In the genomic region with DNA sequence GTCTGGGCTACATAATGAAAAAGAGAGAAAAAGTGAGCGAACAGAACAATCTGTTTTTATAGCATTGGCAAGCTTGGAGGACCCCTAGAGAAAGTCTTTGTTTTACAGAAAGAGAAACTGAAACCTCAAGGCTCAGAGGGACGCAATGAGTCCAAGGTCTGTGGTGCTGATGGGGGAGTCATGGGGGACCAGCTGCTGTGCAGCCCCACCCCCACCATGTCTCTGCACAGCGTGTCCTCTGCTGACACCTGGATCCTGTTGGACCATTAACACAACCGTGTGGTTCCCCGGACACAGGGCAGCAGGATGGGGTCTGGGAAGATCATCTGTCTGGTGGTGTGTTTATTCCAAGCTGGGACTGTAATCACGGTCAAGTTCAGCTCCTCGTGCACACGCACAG, we compare ENCODE assay signal across 17 mouse cellular contexts.
DNase-seq lines count a peak whose midpoint lies in the region; ATAC-seq and TF ChIP-seq lines count a peak whose summit lies in the region.
"Had no signal": no experiment of that assay in that cellular context is flagged by ENCODE, and none has a peak within 500 bp of the region (broad histone marks: within the 10 kb centered on the region; RNA-seq: fewer than 3 reads in every experiment).

No protein-coding gene starts in this region.

- H3K27me3 ChIP-seq in embryonic facial prominence, embryonic 14.5 days (replicated peaks; ENCODE audit: control insufficient read depth, insufficient read depth, low read length): no peaks in the 10 kb centered on the region
- no peaks in the 10 kb centered on the region for H3K27me3 ChIP-seq in embryonic facial prominence, embryonic 10.5 days (replicated peaks; ENCODE audit: low read depth, poor library complexity, severe bottlenecking)
- H3K27me3 ChIP-seq in lung, embryonic 14.5 days (ENCODE audit: insufficient read depth, low read length): no peaks in the 10 kb centered on the region
- H3K27me3 ChIP-seq in limb, embryonic 13.5 days: no peaks in the 10 kb centered on the region
- H3K27me3 ChIP-seq: forebrain, embryonic 13.5 days; hindbrain, embryonic 15.5 days; midbrain, embryonic 15.5 days; Patski had no signal

- 0 out of 2 replicates have a peak, but pooled peaks have one; percentile 48 for ATAC-seq in embryonic facial prominence, embryonic 14.5 days (ENCODE audit: low read depth)
- peak; percentile 15; the same call in 1 of the 2 replicates for ATAC-seq in lung, embryonic 14.5 days (ENCODE audit: insufficient read depth)
- ATAC-seq in limb, embryonic 13.5 days (ENCODE audit: low FRiP score, low read depth): peak; percentile 65; the same call in 1 of the 2 replicates
- no peak for ATAC-seq in CD4-positive, CD25-positive, alpha-beta regulatory T cell, adult 4 months
- ATAC-seq in activated CD4-positive, CD25-positive, alpha-beta regulatory T cell, adult 4 months: no peak
- ATAC-seq: forebrain, embryonic 13.5 days; liver, embryonic 12.5 days; midbrain, embryonic 15.5 days; Patski had no signal

- peaks cover 11% of the 10 kb centered on the region for H3K4me1 ChIP-seq in embryonic facial prominence, embryonic 14.5 days (ENCODE audit: control insufficient read depth, insufficient read depth, low read length)
- peaks cover 44% of the 10 kb centered on the region for H3K4me1 ChIP-seq in embryonic facial prominence, embryonic 10.5 days
- peaks cover 12% of the 10 kb centered on the region; the same call in 1 of the 2 replicates for H3K4me1 ChIP-seq in lung, embryonic 14.5 days (ENCODE audit: insufficient read depth)
- H3K4me1 ChIP-seq in limb, embryonic 13.5 days: peaks cover 50% of the 10 kb centered on the region
- H3K4me1 ChIP-seq: forebrain, embryonic 13.5 days; midbrain, embryonic 15.5 days had no signal

- TF ChIP-seq CTCF in lung, embryonic 14.5 days (IDR thresholded peaks at IDR 0.05; ENCODE audit: low read depth): no peak

- H3K27ac ChIP-seq in embryonic facial prominence, embryonic 14.5 days (replicated peaks; ENCODE audit: low read depth, low read length): no peak overlapping the region
- H3K27ac ChIP-seq in embryonic facial prominence, embryonic 10.5 days (replicated peaks): no peak overlapping the region
- H3K27ac ChIP-seq in lung, embryonic 14.5 days (ENCODE audit: low read depth): no peak overlapping the region
- no peak overlapping the region for H3K27ac ChIP-seq in limb, embryonic 13.5 days
- H3K27ac ChIP-seq: forebrain, embryonic 13.5 days; hindbrain, embryonic 15.5 days; liver, embryonic 12.5 days; midbrain, embryonic 15.5 days had no signal

- WGBS in embryonic facial prominence, embryonic 14.5 days: 52% methylated on average over 8 of the region's 8 CpGs
- 78% methylated on average over 8 of the region's 8 CpGs for WGBS in embryonic facial prominence, embryonic 10.5 days
- 38% methylated on average over 8 of the region's 8 CpGs for WGBS in lung, embryonic 14.5 days
- 51% methylated on average over 8 of the region's 8 CpGs for WGBS in limb, embryonic 13.5 days

- H3K9me3 ChIP-seq in embryonic facial prominence, embryonic 14.5 days (ENCODE audit: control insufficient read depth, low read length): peaks cover 6% of the 10 kb centered on the region
- peaks cover 10% of the 10 kb centered on the region for H3K9me3 ChIP-seq in embryonic facial prominence, embryonic 10.5 days
- H3K9me3 ChIP-seq in lung, embryonic 14.5 days (ENCODE audit: low read depth, low read length): peaks cover 7% of the 10 kb centered on the region; the same call in 1 of the 2 replicates
- H3K9me3 ChIP-seq in limb, embryonic 13.5 days: peaks cover 11% of the 10 kb centered on the region; the same call in 1 of the 2 replicates

- H3K36me3 ChIP-seq in embryonic facial prominence, embryonic 14.5 days (ENCODE audit: control insufficient read depth, insufficient read depth, low read length): no peaks in the 10 kb centered on the region
- H3K36me3 ChIP-seq in embryonic facial prominence, embryonic 10.5 days (replicated peaks): peaks cover 17% of the 10 kb centered on the region
- H3K36me3 ChIP-seq in lung, embryonic 14.5 days (ENCODE audit: insufficient read depth): 0 out of 2 replicates have a peak, but pooled peaks cover 3% of the 10 kb centered on the region
- 0 out of 2 replicates have a peak, but pooled peaks cover 4% of the 10 kb centered on the region for H3K36me3 ChIP-seq in limb, embryonic 13.5 days
- H3K36me3 ChIP-seq: hindbrain, embryonic 15.5 days; liver, embryonic 12.5 days; midbrain, embryonic 15.5 days had no signal

- no peak overlapping the region for H3K9ac ChIP-seq in embryonic facial prominence, embryonic 14.5 days (ENCODE audit: low read depth, low read length)
- H3K9ac ChIP-seq in lung, embryonic 14.5 days: no peak overlapping the region
- H3K9ac ChIP-seq in limb, embryonic 13.5 days: no peak overlapping the region
- H3K9ac ChIP-seq: forebrain, embryonic 13.5 days; hindbrain, embryonic 15.5 days; liver, embryonic 12.5 days; midbrain, embryonic 15.5 days had no signal

- no peak overlapping the region for H3K4me2 ChIP-seq in embryonic facial prominence, embryonic 14.5 days (ENCODE audit: low read depth, low read length)
- H3K4me2 ChIP-seq in lung, embryonic 14.5 days: no peak overlapping the region; the same call in 1 of the 2 replicates
- H3K4me2 ChIP-seq in limb, embryonic 13.5 days (replicated peaks): no peak overlapping the region; the same call in 1 of the 2 replicates
- H3K4me2 ChIP-seq: forebrain, embryonic 13.5 days; hindbrain, embryonic 15.5 days; liver, embryonic 12.5 days; midbrain, embryonic 15.5 days had no signal

- no peak for DNase-seq in embryonic facial prominence, embryonic 14.5 days (ENCODE audit: low spot score)
- no peak for DNase-seq in embryonic facial prominence, embryonic 10.5 days (ENCODE audit: low spot score)
- no peak for DNase-seq in lung, embryonic 14.5 days
- no peak for DNase-seq in lung, adult 18-20 months
- peak; percentile 65 for DNase-seq in testis, postnatal 10 days (ENCODE audit: low spot score)
- DNase-seq: cerebellum, adult 18-20 months; heart, adult 18-20 months; kidney, postnatal 14 days; layer of hippocampus, adult 9-11 months had no signal

- H3K4me3 ChIP-seq in embryonic facial prominence, embryonic 14.5 days (ENCODE audit: low read depth, low read length): no peak overlapping the region
- H3K4me3 ChIP-seq in embryonic facial prominence, embryonic 10.5 days: no peak overlapping the region
- no peak overlapping the region for H3K4me3 ChIP-seq in lung, embryonic 14.5 days (ENCODE audit: low read depth, low read length)
- no peak overlapping the region for H3K4me3 ChIP-seq in limb, embryonic 13.5 days
- H3K4me3 ChIP-seq: forebrain, embryonic 13.5 days; hindbrain, embryonic 15.5 days; liver, embryonic 12.5 days; midbrain, embryonic 15.5 days had no signal

Comparison
In these comparisons a context has a peak if more than half of its experiments do, and no peak if none do; other contexts are left out.
1. ATAC-seq: peak in embryonic facial prominence, embryonic 14.5 days (single experiment), lung, embryonic 14.5 days (single experiment) and limb, embryonic 13.5 days (single experiment); none in CD4-positive, CD25-positive, alpha-beta regulatory T cell, adult 4 months (single experiment) and activated CD4-positive, CD25-positive, alpha-beta regulatory T cell, adult 4 months (single experiment).